Mouse (Mus musculus): ENCODE data around the gene Dnal4. TPM values are rescaled to one million over a fixed set of nuclear protein-coding genes. Genes with fewer than 3 reads are reported as not detected.

Dnal4 gene
- polyA plus RNA-seq, 1 experiment: 66.8 TPM

DNA sequence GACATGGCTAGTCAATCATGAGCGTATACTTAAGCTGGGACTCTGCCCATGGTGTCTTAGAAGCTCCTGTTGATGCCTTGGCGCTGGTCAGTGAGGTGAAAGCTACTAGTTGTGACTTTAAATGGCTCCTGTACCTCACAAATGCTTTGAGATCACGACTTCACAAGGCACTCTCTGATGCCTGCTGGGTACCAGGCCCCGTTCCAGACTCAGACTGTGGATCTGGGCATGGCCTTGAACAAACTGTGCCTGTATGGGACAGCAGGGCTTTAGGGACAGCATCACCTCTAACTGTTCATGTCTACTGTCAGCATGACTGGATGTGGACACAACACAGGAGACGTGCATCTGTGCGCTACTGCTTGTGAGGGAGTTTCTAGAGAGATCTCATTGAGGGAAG lies 13.3 kb upstream of the Dnal4 start:
- Histone ChIP-seq H3K36me3 (ENCODE audit: control insufficient read depth, insufficient read depth) (no peaks in the 10 kb centered on the region), H3ac (ENCODE audit: control insufficient read depth, insufficient read length) (no peak overlapping the region), H3K79me2 (ENCODE audit: control insufficient read depth, insufficient read depth) (no peaks in the 10 kb centered on the region), H3K4me3 (no peak overlapping the region), H3K4me2 (ENCODE audit: low read depth) (no peak overlapping the region), H3K27me3 (ENCODE audit: control insufficient read depth, insufficient read depth, insufficient read length) (no peaks in the 10 kb centered on the region)
- no peak for TF ChIP-seq MYOD1 (IDR thresholded peaks at IDR 0.05; ENCODE audit: control insufficient read depth in 1 of 3, insufficient read length in 2 of 3, low read depth in 2 of 3)
- TF ChIP-seq TCF12 (IDR thresholded peaks at IDR 0.05; ENCODE audit: insufficient read depth, poor library complexity, severe bottlenecking): no peak

DNA sequence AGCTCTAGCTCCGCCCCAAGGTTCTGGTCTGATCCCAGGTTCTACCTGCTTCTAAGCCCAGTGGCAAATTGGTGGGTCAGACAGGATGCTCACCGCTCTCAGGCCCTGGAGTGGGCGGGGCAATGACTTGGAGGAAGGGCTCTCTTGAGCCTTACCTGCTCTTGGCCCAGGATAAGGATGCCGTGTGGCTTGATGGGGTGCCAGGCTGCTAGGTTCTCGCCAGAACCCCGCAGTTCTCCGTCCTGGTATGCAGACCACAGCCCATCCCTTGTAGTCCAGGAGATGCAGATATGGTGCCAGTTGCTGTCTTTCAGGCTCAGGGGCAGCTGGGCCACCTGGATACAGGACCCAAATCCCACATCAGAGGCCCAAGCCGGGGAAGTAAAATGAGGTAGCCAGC lies 12.5 kb upstream of the Dnal4 start:
- H3K27me3 ChIP-seq (ENCODE audit: control insufficient read depth, insufficient read depth, insufficient read length): no peaks in the 10 kb centered on the region

DNA sequence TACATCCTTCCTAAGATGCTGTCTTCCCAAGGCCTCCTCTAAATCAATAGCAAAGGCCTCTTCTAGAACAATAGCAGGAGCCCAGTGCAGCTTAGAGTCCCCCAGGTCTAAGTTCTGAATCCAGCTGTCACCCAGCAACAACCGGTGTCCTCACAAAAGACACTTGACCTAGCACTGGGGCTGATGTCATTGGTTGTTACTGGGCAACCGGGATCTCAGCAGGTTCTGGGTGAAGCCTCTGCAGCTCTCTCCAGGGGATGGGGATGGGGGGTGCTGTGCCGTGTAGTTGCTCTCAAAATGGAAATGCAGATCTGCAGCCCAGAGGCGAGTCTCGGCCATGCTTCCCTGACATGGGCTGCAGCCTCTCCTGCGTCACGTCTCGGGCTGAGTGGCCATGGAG lies 10.2 kb upstream of the Dnal4 start:
- H3K79me2 ChIP-seq (ENCODE audit: control insufficient read depth, insufficient read depth): no peaks in the 10 kb centered on the region
- H3K36me3 ChIP-seq (ENCODE audit: control insufficient read depth, insufficient read depth): no peaks in the 10 kb centered on the region
- H3ac ChIP-seq (ENCODE audit: control insufficient read depth, insufficient read length): no peak overlapping the region
- H3K27me3 ChIP-seq (ENCODE audit: control insufficient read depth, insufficient read depth, insufficient read length): no peaks in the 10 kb centered on the region
- TF ChIP-seq TCF12 (IDR thresholded peaks at IDR 0.05; ENCODE audit: insufficient read depth, poor library complexity, severe bottlenecking) (no peak), MYOD1 (IDR thresholded peaks at IDR 0.05; ENCODE audit: control insufficient read depth in 1 of 3, insufficient read length in 2 of 3, low read depth in 2 of 3) (no peak)
- H3K4me2 ChIP-seq (ENCODE audit: low read depth): no peak overlapping the region
- H3K4me3 ChIP-seq: no peak overlapping the region

More for the DNA sequence above, 12.5 kb upstream of the Dnal4 start:
- H3K36me3 ChIP-seq (ENCODE audit: control insufficient read depth, insufficient read depth): no peaks in the 10 kb centered on the region
- H3K4me2 ChIP-seq (ENCODE audit: low read depth): no peak overlapping the region
- no peak for TF ChIP-seq MAX (IDR thresholded peaks at IDR 0.05; ENCODE audit: low read depth)
- TF ChIP-seq SRF (IDR thresholded peaks at IDR 0.05; ENCODE audit: control insufficient read depth, insufficient read length, low read depth): no peak
- no peak for TF ChIP-seq CEBPB (IDR thresholded peaks at IDR 0.05; ENCODE audit: insufficient read depth, poor library complexity, severe bottlenecking)
- TF ChIP-seq E2F4 (IDR thresholded peaks at IDR 0.05; ENCODE audit: insufficient read depth): no peak
- TF ChIP-seq MYOD1 (IDR thresholded peaks at IDR 0.05; ENCODE audit: control insufficient read depth in 1 of 3, insufficient read length in 2 of 3, low read depth in 2 of 3): no peak
- no peak for TF ChIP-seq POLR2A (IDR thresholded peaks at IDR 0.05; ENCODE audit: insufficient read length, low read depth)
- no peak for TF ChIP-seq POLR2AphosphoS2 (IDR thresholded peaks at IDR 0.05; ENCODE audit: insufficient read length, low read depth)
- TF ChIP-seq USF1 (IDR thresholded peaks at IDR 0.05; ENCODE audit: low read depth): no peak
- TF ChIP-seq REST (IDR thresholded peaks at IDR 0.05; ENCODE audit: insufficient read depth, insufficient read length): no peak
- TF ChIP-seq TCF3 (IDR thresholded peaks at IDR 0.05; ENCODE audit: insufficient read length, low read depth): no peak
- no peak overlapping the region for H3K4me3 ChIP-seq
- no peak overlapping the region for H3ac ChIP-seq (ENCODE audit: control insufficient read depth, insufficient read length)
- H3K79me2 ChIP-seq (ENCODE audit: control insufficient read depth, insufficient read depth): no peaks in the 10 kb centered on the region

- Histone ChIP-seq H3K79me2 (ENCODE audit: control insufficient read depth, insufficient read depth) (no peaks in the 10 kb centered on the region), H3ac (ENCODE audit: control insufficient read depth, insufficient read length) (no peak overlapping the region), H3K36me3 (ENCODE audit: control insufficient read depth, insufficient read depth) (no peaks in the 10 kb centered on the region), H3K27me3 (ENCODE audit: control insufficient read depth, insufficient read depth, insufficient read length) (peaks cover 12% of the 10 kb centered on the region), H3K4me3 (no peak overlapping the region), H3K4me2 (ENCODE audit: low read depth) (no peak overlapping the region)
- TF ChIP-seq USF1 (IDR thresholded peaks at IDR 0.05; ENCODE audit: low read depth) (no peak), SRF (IDR thresholded peaks at IDR 0.05; ENCODE audit: control insufficient read depth, insufficient read length, low read depth) (no peak), MYOD1 (IDR thresholded peaks at IDR 0.05; ENCODE audit: control insufficient read depth in 1 of 3, insufficient read length in 2 of 3, low read depth in 2 of 3) (no peak), E2F4 (IDR thresholded peaks at IDR 0.05; ENCODE audit: insufficient read depth) (no peak), POLR2A (IDR thresholded peaks at IDR 0.05; ENCODE audit: insufficient read length, low read depth) (no peak)
These were observed 7.4 kb upstream of the Dnal4 start for GRCm38 (mm10) chr15:79785056-79785455.

- Histone ChIP-seq H3K79me2 (ENCODE audit: control insufficient read depth, insufficient read depth) (peaks cover 10% of the 10 kb centered on the region), H3K4me2 (ENCODE audit: low read depth) (no peak overlapping the region), H3ac (ENCODE audit: control insufficient read depth, insufficient read length) (no peak overlapping the region), H3K4me3 (no peak overlapping the region), H3K36me3 (ENCODE audit: control insufficient read depth, insufficient read depth) (no peaks in the 10 kb centered on the region), H3K27me3 (ENCODE audit: control insufficient read depth, insufficient read depth, insufficient read length) (no peaks in the 10 kb centered on the region)
- no peak for TF ChIP-seq MAX (IDR thresholded peaks at IDR 0.05; ENCODE audit: low read depth)
- no peak for TF ChIP-seq USF1 (IDR thresholded peaks at IDR 0.05; ENCODE audit: low read depth)
- TF ChIP-seq REST (IDR thresholded peaks at IDR 0.05; ENCODE audit: insufficient read depth, insufficient read length): no peak
- no peak for TF ChIP-seq CEBPB (IDR thresholded peaks at IDR 0.05; ENCODE audit: insufficient read depth, poor library complexity, severe bottlenecking)
- TF ChIP-seq TCF3 (IDR thresholded peaks at IDR 0.05; ENCODE audit: insufficient read length, low read depth): no peak
- TF ChIP-seq TCF12 (IDR thresholded peaks at IDR 0.05; ENCODE audit: insufficient read depth, poor library complexity, severe bottlenecking): no peak
- TF ChIP-seq MYOG (IDR thresholded peaks at IDR 0.05; ENCODE audit: control insufficient read depth in 1 of 3, insufficient read depth in 1 of 3, insufficient read length in 2 of 3, low read depth in 2 of 3): no peak
- no peak for TF ChIP-seq E2F4 (IDR thresholded peaks at IDR 0.05; ENCODE audit: insufficient read depth)
- TF ChIP-seq POLR2AphosphoS2 (IDR thresholded peaks at IDR 0.05; ENCODE audit: insufficient read length, low read depth): no peak
- no peak for TF ChIP-seq MYOD1 (IDR thresholded peaks at IDR 0.05; ENCODE audit: control insufficient read depth in 1 of 3, insufficient read length in 2 of 3, low read depth in 2 of 3)
- no peak for TF ChIP-seq POLR2A (IDR thresholded peaks at IDR 0.05; ENCODE audit: insufficient read length, low read depth)
These were observed 2.0 kb downstream of the Dnal4 start for GRCm38 (mm10) chr15:79775662-79776061.

All from myocyte (in vitro differentiated cells).